Mouse (Mus musculus) gastrocnemius, postnatal 4 days (tissue): ENCODE data around the gene 9930022D16Rik. TPM values are rescaled to one million over a fixed set of nuclear protein-coding genes. Genes with fewer than 3 reads are reported as not detected.

Experiments
- DNase-seq, 2 experiments: peaks; one replicate each; pipeline ENCODE4 v3.0.0; 2021 to 2022; ENCODE audit warnings: low spot score in 2 of 2, mixed read lengths in 2 of 2
- long read RNA-seq, 2 experiments: library from polyadenylated mRNA; stranded (forward); transcript quantifications; one replicate each; pipeline ENCODE4 v2.0.0; 2021
- total RNA-seq, 2 experiments: library from RNA; stranded (reverse); gene quantifications; 2 replicates each; pipeline ENCODE4 v1.2.3; 2021

Gene 9930022D16Rik
- not detected for total RNA-seq
- long read RNA-seq, experiment 1, result 0 reads
- long read RNA-seq, experiment 2, result 0 reads

- no peak for DNase-seq
These were observed at the start of gene 9930022D16Rik for GRCm38 (mm10) chr11:109413617-109414016. 9930022D16Rik (plus strand) TSS chr11:109413917.

GRCm38 (mm10) chr11:109364337-109364736, 49.4 kb upstream of the 9930022D16Rik start:
- no peak for DNase-seq

GRCm38 (mm10) chr11:109364881-109365280, 48.8 kb upstream of the 9930022D16Rik start:
- DNase-seq, result no peak

GRCm38 (mm10) chr11:109365818-109366217, 47.9 kb upstream of the 9930022D16Rik start:
- no peak for DNase-seq

- DNase-seq, result no peak
These were observed 46.7 kb upstream of the 9930022D16Rik start for GRCm38 (mm10) chr11:109366802-109367579.

- DNase-seq, result no peak
These were observed 44.6 kb upstream of the 9930022D16Rik start for GRCm38 (mm10) chr11:109369026-109369637.

GRCm38 (mm10) chr11:109375412-109375811, 38.3 kb upstream of the 9930022D16Rik start:
- no peak for DNase-seq

GRCm38 (mm10) chr11:109376484-109377143, 37.1 kb upstream of the 9930022D16Rik start:
- DNase-seq, result no peak

GRCm38 (mm10) chr11:109377477-109377876, 36.2 kb upstream of the 9930022D16Rik start:
- DNase-seq, result no peak

- DNase-seq, result no peak
These were observed 35.7 kb upstream of the 9930022D16Rik start for GRCm38 (mm10) chr11:109378051-109378450.

- DNase-seq, result no peak
These were observed 33.1 kb upstream of the 9930022D16Rik start for GRCm38 (mm10) chr11:109380662-109381061.

- no peak for DNase-seq
These were observed 28.4 kb upstream of the 9930022D16Rik start for GRCm38 (mm10) chr11:109385296-109385695.

GRCm38 (mm10) chr11:109389046-109389445, 24.7 kb upstream of the 9930022D16Rik start:
- DNase-seq, result no peak

- no peak for DNase-seq
These were observed 22.5 kb upstream of the 9930022D16Rik start for GRCm38 (mm10) chr11:109391200-109391599.

- no peak for DNase-seq
These were observed 22.0 kb upstream of the 9930022D16Rik start for GRCm38 (mm10) chr11:109391760-109392159.

- no peak for DNase-seq
These were observed 21.1 kb upstream of the 9930022D16Rik start for GRCm38 (mm10) chr11:109392601-109393000.

GRCm38 (mm10) chr11:109394758-109395157, 19.0 kb upstream of the 9930022D16Rik start:
- DNase-seq, result no peak

- DNase-seq, result no peak
These were observed 18.4 kb upstream of the 9930022D16Rik start for GRCm38 (mm10) chr11:109395291-109395690.

- DNase-seq, result no peak
These were observed 7.3 kb upstream of the 9930022D16Rik start for GRCm38 (mm10) chr11:109406431-109406830.

GRCm38 (mm10) chr11:109410197-109410980, 3.3 kb upstream of the 9930022D16Rik start:
- DNase-seq, result no peak

GRCm38 (mm10) chr11:109414802-109415201, 1.1 kb downstream of the 9930022D16Rik start:
- DNase-seq, result no peak
